Mouse (Mus musculus) urinary bladder, postnatal 14 days (tissue): ENCODE measurements around the gene Olfr382.
"Not testable (repeated sequence)": the region's sequence is repeated elsewhere in the genome, so short reads cannot be mapped to it uniquely, and the experiment has no call there.

Source experiments
- DNase-seq: peaks from one replicate; pipeline ENCODE4 v3.0.0; 2021; ENCODE audit warnings: low spot score

Olfr382 gene

GRCm38 (mm10) chr11:73517097-73517496, at the start of gene Olfr382:
Gene Olfr382, minus strand, starts transcription at chr11:73517197.
- DNase-seq, result no peak

DNA sequence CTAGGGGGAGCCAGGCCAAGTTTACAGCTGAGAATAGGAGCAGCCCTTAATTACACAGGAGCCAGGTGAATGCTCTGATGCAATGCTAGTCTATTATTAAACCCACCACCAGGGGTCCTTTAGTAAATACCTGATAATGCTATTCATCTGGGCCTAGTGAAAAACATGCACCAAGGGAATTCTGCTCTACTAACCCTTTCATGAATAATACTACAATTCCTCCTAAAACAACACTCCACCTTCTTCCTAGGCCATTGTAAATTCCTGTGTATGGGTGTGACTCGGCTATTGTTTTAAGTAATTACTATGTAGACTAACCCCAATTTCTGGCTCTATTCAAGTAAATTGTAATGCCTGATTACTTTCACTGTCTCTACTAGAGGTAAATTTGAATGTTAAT, 12.0 kb upstream of the Olfr382 start:
- DNase-seq, result not testable (repeated sequence)

DNA sequence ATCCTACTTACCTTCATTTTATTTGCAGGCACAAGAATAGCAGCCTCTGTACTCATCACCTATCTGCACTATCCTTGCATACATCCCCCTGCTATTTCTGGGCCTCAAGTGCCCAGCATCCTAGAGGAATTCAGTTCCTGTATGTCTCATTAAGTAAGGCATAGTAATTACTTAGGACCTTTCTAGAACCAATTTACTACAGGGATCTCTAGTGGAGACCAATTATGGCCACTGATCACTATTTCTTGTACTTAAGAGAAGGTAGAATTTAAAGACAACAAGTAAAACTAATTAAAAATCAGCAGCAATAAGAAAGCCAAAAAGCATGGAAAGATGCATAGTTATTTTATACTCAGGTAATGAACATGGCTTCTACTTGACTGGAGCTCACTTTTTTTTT, 25.5 kb downstream of the Olfr382 start, which contains the start of gene Olfr381:
Gene Olfr381, minus strand, starts transcription at position 101 of the 400 bp plus-strand sequence.
- DNase-seq, result no peak
